Mouse (Mus musculus) urinary bladder, adult 2 months (tissue): ENCODE measurements around the gene Dcdc2c. TPM values are rescaled to one million over a fixed set of nuclear protein-coding genes. Genes with fewer than 3 reads are reported as not detected.

ENCODE experiments used
- DNase-seq: peaks from one replicate; pipeline ENCODE4 v3.0.0; 2022; ENCODE audit warnings: low spot score
- polyA plus RNA-seq: library from polyadenylated mRNA; depleted of rRNA; stranded (reverse); fragments of >200 nt; gene quantifications from 2 replicates; pipeline ENCODE4 v1.2.3, GENCODE M21; 2012; rRNA removed

The Dcdc2c gene
- not detected in 2 replicates for polyA plus RNA-seq

DNA sequence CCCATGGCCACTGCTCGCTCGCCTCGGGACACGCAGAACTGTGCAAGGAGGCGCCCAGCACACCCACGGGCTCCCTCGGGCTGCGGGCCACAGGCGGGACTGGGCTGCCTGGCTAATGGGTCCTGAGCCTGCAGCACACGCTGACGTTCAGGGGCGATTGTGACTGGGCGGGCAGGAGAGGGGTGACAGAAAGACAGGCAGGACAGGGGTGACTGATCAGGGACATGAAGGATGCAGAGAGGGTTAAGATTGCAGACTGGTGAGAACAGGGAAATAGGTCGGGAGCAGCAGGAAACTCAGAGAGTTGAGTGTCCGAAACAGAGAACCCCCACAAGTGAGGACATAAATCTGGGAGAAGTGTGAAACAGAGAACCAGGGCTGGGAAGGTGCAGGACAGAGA is at the start of gene Dcdc2c:
Gene Dcdc2c (minus strand): TSS at position 101 of the 400 bp plus-strand sequence.
- no peak for DNase-seq

DNA sequence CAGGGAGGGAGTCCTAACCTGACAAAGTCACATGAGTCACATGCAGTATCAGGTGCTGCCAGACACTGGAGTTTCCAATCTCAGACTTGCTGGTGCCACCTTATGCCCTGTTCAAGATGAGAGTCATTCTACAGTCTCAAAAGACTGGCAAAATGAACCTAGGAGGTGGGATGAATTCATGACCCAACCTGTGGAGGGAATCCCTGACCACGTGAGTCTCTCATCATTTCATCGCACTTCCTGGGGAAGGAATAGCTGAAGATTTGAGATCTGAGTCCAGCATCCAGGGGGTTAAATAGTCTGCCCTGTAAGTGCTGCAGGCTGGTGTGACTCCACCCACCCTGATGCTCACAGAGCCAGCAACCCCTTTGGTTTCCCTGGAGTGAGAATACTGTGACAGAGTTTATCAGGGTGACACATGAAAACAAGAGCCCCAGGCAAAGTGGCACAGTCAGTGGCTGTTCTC is 46.4 kb upstream of the Dcdc2c start:
- DNase-seq = no peak

GRCm38 (mm10) chr12:28598110-28598509 is 45.9 kb upstream of the Dcdc2c start:
- DNase-seq = no peak

GRCm38 (mm10) chr12:28597699-28598098 is 45.5 kb upstream of the Dcdc2c start:
- DNase-seq = no peak

GRCm38 (mm10) chr12:28596851-28597250 is 44.7 kb upstream of the Dcdc2c start:
- DNase-seq = no peak

- DNase-seq = no peak
Measured at GRCm38 (mm10) chr12:28590428-28590827, 38.2 kb upstream of the Dcdc2c start.

DNA sequence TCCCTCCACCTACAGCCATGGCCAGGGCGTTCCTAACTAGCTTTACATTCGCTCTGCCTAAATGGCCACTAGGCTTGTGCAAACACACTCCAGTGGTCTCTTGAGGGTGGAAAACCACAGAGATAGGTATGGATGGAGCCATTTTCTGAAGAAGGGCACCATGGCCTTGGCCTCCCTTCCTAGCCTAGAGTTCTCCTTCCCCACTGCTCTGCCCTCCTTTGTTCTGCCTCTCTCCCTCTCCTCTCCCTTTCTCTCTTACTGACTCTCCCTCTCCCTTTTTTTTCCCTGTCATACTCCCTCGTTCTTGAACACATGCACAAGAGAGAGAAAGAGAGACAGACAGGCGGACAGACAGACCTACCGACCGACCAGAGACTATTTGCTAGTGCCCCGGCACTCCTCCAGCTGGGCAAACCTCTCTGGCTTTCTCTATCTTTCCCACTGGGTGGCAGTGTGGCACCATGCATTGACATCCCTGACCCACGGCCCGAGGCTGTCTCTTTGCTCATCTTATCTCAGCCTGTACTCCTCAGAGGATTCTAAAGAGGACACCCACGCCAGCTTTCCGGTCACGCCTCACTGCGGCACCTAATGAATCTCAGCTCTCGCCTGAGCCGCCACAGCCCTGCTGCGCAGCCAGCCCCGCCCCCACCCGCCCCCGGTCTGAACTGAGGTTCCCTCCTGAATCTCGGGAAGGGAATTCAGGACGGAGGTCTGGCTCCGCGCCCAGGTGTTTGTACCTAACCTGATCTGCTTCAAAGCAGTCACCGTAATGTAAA is 37.1 kb upstream of the Dcdc2c start:
- peak; percentile 57 for DNase-seq

GRCm38 (mm10) chr12:28587949-28588348 is 35.8 kb upstream of the Dcdc2c start:
- DNase-seq = no peak

DNA sequence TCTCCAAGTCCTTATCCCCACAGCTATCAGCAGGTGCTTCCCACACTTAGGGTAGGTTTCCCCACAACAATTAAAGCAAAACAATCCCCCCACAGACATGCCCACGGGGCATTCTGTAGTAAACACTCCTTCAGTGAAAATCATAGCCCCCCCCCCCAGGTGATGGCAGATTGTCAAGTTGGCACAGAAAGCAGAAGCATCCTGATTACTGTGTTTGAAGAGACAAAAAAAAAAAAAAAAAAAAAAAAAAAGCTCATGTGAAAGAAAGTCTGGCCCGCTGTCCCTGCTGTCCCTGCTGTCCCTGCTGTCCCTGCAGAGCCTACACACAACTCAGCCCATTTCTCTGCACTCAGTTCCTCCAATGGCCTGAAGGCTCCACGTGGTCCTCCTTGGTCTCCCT is 31.8 kb upstream of the Dcdc2c start:
- no peak for DNase-seq

DNA sequence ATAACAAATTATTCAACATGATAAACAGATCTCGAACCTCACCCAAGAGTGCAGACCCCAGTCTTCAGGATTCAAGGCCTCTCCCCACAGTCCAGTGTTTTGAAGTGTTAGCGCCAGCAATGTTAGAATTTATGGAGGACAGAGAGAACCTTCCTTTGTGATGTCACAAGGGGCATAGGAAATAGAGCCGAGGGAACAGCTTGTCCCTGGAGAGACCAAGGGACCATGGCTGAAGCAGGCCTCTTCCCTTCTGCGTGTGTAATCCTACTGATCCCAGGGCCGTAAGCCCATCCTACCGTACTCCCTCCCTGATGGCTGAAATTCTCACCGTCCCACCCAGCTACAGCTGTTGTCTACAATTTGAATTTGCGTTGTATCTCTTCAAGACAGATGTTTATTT is 30.2 kb upstream of the Dcdc2c start, which contains the start of gene Allc:
Gene Allc (minus strand): TSS at position 101 of the 400 bp plus-strand sequence.
- no peak for DNase-seq

DNA sequence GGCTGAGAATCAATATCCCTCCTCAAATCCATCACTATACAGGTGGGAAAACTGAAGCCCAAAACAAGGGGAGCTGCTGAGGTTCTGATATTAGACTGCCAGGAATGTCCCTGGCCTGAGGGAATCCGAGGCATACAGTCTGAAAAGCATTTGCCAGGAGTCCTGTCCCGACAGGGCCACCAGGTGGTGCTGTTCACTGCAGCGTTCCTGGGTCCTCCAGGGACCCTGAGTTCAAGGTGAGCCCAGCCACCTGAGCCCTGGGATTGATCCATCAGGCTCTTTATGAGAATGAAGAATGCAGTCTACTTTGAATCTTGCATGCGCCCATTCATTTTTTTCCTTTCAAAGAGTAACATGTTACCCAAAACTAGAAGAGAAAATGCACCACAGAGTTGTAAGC is 26.9 kb upstream of the Dcdc2c start:
- DNase-seq = no peak

DNA sequence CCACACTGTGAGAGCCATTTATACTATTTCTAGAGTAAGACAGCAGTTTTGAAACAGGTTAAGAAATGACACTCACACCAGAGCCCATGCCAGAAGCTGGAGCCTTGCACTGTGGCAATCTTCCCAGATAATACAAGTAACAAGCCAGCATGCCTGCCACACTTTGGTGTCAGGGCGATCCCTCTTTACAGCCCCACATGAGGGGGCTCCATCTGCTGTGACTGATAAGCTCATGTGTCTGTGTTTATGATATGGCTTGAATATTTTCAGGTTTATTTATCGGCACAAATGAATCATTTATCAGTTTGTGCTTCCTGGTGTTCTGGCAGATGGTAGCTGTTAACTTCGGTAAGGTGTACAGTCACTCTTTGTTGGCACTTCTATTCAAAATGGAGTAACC is 25.9 kb upstream of the Dcdc2c start:
- no peak for DNase-seq

DNA sequence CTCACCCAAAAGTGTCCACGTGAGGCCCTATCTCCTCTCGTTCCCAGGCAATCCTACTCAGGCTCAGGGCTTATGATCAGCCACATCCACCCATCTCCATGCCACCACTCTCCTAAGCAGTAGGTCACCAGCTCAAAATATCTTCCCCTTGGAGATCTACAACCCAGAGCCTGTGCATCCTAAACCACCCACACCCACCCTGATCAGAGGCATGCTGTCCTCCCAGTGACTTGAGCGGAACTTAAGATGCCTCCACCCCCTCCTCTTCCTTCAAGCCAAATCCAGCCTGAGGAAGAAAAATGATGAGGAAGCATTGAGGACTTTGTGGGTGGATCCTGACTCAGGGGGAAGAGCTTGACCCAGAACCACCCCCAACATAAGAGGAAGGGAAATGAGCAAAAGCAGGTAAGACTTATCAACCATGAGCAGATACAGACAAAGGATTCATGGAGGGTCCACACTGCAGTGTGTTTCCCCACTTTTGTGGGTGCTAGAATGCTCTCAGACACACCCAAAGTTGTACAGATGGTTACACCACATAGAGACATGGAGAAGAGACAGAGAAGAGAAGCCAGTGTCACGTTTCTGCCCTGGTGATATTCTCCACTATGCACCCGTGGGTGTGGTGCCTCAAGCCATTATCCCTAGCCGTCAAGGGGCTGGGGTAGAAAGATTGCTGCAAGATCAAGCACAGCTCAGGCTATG is 23.3 kb upstream of the Dcdc2c start:
- no peak for DNase-seq

DNA sequence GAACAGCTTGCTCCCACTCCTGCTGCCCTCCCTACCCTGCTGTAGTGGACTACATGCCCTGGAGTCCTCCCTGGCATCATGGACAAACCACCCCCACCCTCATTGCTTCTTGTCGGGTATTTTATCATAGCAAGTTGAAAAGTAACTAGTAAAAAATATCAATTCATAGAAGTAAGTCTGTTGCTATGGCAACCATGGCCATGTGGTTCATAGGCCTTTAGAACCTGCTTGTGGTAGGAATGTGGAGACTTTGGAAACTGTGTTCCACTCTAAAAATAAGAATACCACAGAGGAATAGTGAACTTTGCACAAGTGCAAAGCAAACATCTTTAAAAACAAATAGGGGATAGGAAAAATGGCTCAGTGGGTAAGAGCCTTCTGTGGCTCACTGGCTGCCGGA is 20.0 kb upstream of the Dcdc2c start:
- DNase-seq = no peak

DNA sequence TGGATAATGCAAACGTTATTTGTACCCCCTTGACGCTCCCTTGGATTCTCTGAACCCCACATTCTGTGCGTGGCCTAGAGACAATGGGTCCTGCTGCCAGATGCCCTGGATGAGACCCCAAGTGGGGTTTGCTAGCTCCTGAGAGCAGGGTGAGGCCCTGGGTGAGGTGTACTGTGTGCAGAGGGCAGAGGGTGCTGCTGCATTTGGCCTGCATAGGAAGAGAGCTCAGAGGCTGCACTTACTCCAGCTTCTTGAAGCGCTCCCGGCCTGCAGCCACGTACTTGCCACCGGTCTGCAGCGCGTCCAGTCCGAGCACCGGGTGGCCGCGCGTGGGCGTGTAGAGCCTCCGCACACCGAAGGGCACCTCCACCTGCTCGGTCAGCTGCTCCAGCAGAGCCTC is 424 bp downstream of the Dcdc2c start:
- no peak for DNase-seq

DNA sequence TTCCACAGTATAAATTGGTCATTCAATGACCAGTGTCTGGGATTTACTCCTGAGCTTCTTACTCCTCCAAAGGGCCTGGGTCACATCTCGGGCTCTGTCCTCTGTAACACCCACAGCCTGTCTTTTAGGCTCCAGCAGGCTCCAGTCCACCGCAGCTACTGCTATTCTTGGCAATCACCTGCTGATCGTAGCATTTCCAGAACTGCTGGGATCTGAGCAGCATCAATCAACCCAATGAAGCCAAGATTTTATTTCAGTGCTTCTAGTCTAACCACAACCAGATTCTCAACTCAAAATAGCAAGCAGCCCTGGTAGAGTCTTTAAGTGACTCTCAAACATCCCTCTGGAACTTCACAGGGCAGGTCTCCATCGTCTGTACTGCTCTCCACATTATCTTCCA is 3.3 kb downstream of the Dcdc2c start:
- DNase-seq = no peak

DNA sequence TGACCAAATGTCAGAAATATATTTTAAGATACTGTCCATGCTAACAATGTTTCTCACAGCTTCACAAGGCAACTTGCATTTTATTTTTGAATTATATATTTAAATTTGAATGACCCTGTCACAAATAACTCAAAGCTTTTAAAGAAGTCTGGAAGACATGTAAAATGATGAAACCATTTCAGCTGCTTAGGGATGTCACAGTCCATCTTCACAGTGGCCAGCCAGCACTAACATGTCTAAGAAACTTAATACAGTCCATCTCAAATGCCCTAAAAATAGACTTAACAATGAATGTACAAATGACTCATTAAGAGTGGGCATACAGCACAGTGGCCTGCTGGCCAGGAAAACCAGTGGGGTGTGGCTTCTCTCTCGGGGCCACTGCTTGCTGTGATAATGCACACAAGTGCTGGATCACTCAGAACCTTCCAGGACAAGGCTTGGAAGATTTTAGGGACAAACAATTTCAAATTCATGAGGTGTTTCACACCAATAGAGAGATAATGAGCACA is 37.9 kb downstream of the Dcdc2c start:
- no peak for DNase-seq

DNA sequence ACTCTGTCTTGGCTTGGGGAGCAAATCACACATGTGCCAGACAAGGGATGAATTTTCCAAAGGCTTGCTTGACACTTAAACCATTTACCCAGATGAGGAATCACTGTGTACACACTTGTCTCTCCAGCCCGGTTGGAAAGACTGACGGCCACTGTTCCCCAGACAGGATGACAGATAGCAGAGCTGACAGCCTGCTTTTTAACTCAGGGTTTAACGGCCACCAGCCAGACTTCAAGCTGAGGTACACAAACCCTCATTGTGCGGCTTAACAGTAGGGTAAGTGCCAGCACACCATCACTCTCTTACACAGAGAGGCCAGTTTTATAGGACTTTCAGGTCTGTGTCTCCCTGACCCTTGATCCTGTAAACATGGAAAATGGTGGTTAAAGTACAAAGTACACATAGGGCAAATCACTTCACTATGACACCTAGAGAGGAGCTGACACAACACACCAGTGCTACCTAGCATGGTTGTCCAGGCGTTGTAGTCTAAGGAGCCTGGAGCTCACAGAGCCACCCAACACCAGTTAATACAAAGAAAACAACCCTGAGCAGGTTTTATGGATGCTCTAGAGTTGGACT is 42.4 kb downstream of the Dcdc2c start:
- no peak for DNase-seq

DNA sequence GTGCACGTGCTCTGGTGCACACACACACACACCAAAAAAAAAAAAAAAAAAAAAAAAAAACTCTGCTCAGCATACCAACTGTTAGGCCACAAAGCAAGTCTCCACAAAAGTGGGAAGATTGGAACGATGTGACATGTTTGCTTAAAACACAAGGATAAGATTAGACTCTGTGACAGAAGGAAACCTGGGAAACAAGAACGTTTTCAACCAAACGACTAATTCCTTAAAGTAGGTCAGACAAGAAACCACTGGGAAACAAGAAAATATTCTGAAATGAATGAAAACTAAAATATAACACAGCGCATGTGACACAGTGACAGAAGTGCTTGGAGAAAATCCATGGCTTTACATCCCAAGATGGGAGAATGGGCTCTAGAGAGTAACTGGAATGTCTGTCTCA is 57.9 kb downstream of the Dcdc2c start:
- DNase-seq = no peak

DNA sequence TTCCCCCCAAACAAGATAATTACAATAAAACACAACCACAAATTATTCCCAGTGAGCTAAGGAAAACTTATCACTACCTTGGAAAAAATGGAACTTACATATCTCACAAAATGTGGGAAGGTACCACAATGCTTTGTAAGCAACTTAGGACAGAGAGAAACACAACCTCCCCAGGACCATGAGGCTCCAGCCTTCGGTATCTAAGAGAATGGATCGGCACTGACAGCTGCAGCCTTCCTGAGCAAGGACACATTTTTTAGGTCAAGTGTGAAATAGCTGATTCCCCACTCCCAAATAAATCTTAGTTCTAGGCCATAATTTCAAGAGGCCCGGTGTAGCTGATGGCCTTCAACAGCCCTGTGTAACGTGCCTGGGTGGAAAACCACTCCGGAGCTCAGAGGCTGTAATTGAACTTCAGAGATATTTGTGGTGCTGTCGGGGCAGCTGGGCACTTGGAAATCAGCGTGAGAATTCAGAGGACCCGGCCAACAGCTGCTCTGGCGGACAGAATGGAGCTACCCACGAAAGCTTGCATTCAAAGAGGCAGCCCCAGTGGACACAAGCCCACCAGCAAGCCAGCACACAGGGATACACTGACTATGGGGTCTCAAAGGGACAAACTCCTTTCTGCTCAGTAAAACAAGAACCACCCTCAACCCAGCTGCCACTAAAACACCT is 69.6 kb downstream of the Dcdc2c start:
- DNase-seq = no peak

- no peak for DNase-seq
Measured at GRCm38 (mm10) chr12:28460951-28461431, 91.2 kb downstream of the Dcdc2c start.

GRCm38 (mm10) chr12:28460523-28460922 is 91.7 kb downstream of the Dcdc2c start:
- DNase-seq = no peak
